Mouse (Mus musculus): ENCODE measurements at regions not wholly inside any gene's neighbourhood (a gene's known extent, or its start where the extent isn't known, plus 50 kb on each side); places are given as distances from the start of the nearest gene placed in this dataset.
"Not testable (repeated sequence)": the region's sequence is repeated elsewhere in the genome, so short reads cannot be mapped to it uniquely, and the experiment has no call there.

- no peak for DNase-seq (ENCODE audit: extremely low spot score, low spot score)
- WGBS, result 78% methylated on average over 6 of the region's 6 CpGs
- no peaks in the 10 kb centered on the region for H3K27me3 ChIP-seq (ENCODE audit: poor library complexity, severe bottlenecking)
- no peak overlapping the region for H3K4me3 ChIP-seq
- H3K36me3 ChIP-seq (replicated peaks), result no peaks in the 10 kb centered on the region
- no peaks in the 10 kb centered on the region for H3K9me3 ChIP-seq
- peaks cover 12% of the 10 kb centered on the region for H3K4me1 ChIP-seq
- 0 out of 2 replicates have a peak overlapping the region, but pooled peaks have one; percentile 44 for H3K27ac ChIP-seq
Observed at GRCm38 (mm10) chr1:177346540-177346939, 88.5 kb upstream of the Akt3 start.

GRCm38 (mm10) chr1:177345540-177345939 is 87.5 kb upstream of the Akt3 start:
- no peak overlapping the region for H3K27ac ChIP-seq
- H3K36me3 ChIP-seq (replicated peaks), result no peaks in the 10 kb centered on the region
- no peak overlapping the region for H3K4me3 ChIP-seq
- no peaks in the 10 kb centered on the region for H3K27me3 ChIP-seq (ENCODE audit: poor library complexity, severe bottlenecking)
- WGBS, result 92% methylated on average over 6 of the region's 6 CpGs
- DNase-seq (ENCODE audit: extremely low spot score, low spot score), result no peak
- H3K9me3 ChIP-seq, result no peaks in the 10 kb centered on the region
- peaks cover 12% of the 10 kb centered on the region for H3K4me1 ChIP-seq

- no peaks in the 10 kb centered on the region for H3K27me3 ChIP-seq (ENCODE audit: poor library complexity, severe bottlenecking)
- WGBS, result 82% methylated on average over 4 of the region's 4 CpGs
- peaks cover 26% of the 10 kb centered on the region for H3K4me1 ChIP-seq
- no peak for DNase-seq (ENCODE audit: extremely low spot score, low spot score)
- H3K36me3 ChIP-seq (replicated peaks), result no peaks in the 10 kb centered on the region
- H3K4me3 ChIP-seq, result no peak overlapping the region
- no peak overlapping the region for H3K27ac ChIP-seq
- H3K9me3 ChIP-seq, result no peaks in the 10 kb centered on the region
Observed at GRCm38 (mm10) chr1:177343949-177344348, 85.9 kb upstream of the Akt3 start.

GRCm38 (mm10) chr1:177343121-177343520 is 85.1 kb upstream of the Akt3 start:
- DNase-seq (ENCODE audit: extremely low spot score, low spot score), result no peak

GRCm38 (mm10) chr1:177340232-177340631 is 82.2 kb upstream of the Akt3 start:
- Histone ChIP-seq H3K9me3 (no peaks in the 10 kb centered on the region), H3K4me1 (peaks cover 34% of the 10 kb centered on the region), H3K36me3 (replicated peaks) (no peaks in the 10 kb centered on the region), H3K4me3 (no peak overlapping the region), H3K27ac (peak overlapping the region; percentile 58), H3K27me3 (ENCODE audit: poor library complexity, severe bottlenecking) (no peaks in the 10 kb centered on the region)
- WGBS, result 80% methylated on average over 3 of the region's 3 CpGs
- no peak for DNase-seq (ENCODE audit: extremely low spot score, low spot score)

More at GRCm38 (mm10) chr1:177343121-177343520, 85.1 kb upstream of the Akt3 start:
- Histone ChIP-seq H3K27ac (no peak overlapping the region), H3K4me1 (peaks cover 34% of the 10 kb centered on the region), H3K36me3 (replicated peaks) (no peaks in the 10 kb centered on the region), H3K27me3 (ENCODE audit: poor library complexity, severe bottlenecking) (no peaks in the 10 kb centered on the region), H3K9me3 (no peaks in the 10 kb centered on the region), H3K4me3 (no peak overlapping the region)
- 77% methylated on average over 6 of the region's 6 CpGs for WGBS

GRCm38 (mm10) chr1:177339207-177339787 is 81.3 kb upstream of the Akt3 start:
- Histone ChIP-seq H3K27ac (peak overlapping the region; percentile 94), H3K4me1 (peaks cover 34% of the 10 kb centered on the region), H3K4me3 (peak overlapping the region; percentile 51)
- not testable (repeated sequence) for H3K9me3 ChIP-seq; DNase-seq (ENCODE audit: extremely low spot score, low spot score); H3K27me3 ChIP-seq (ENCODE audit: poor library complexity, severe bottlenecking); H3K36me3 ChIP-seq (replicated peaks)
- WGBS, result 61% methylated on average over 12 of the region's 13 CpGs

GRCm38 (mm10) chr1:177338466-177339206 is 80.6 kb upstream of the Akt3 start:
- peak; percentile 85 for DNase-seq (ENCODE audit: extremely low spot score, low spot score)
- no peaks in the 10 kb centered on the region for H3K27me3 ChIP-seq (ENCODE audit: poor library complexity, severe bottlenecking)
- peak overlapping the region; percentile 94 for H3K27ac ChIP-seq
- no peaks in the 10 kb centered on the region for H3K9me3 ChIP-seq
- H3K36me3 ChIP-seq (replicated peaks), result no peaks in the 10 kb centered on the region
- peaks cover 34% of the 10 kb centered on the region for H3K4me1 ChIP-seq
- 3% methylated on average over 32 of the region's 32 CpGs for WGBS
- peak overlapping the region; percentile 51 for H3K4me3 ChIP-seq

GRCm38 (mm10) chr1:177337756-177338155 is 79.8 kb upstream of the Akt3 start:
- no peaks in the 10 kb centered on the region for H3K27me3 ChIP-seq (ENCODE audit: poor library complexity, severe bottlenecking)

GRCm38 (mm10) chr1:177337141-177337540 is 79.1 kb upstream of the Akt3 start:
- peak overlapping the region; percentile 94 for H3K27ac ChIP-seq
- H3K4me1 ChIP-seq, result peaks cover 34% of the 10 kb centered on the region
- no peaks in the 10 kb centered on the region for H3K36me3 ChIP-seq (replicated peaks)
- 87% methylated on average over 4 of the region's 4 CpGs for WGBS
- no peak for DNase-seq (ENCODE audit: extremely low spot score, low spot score)
- H3K27me3 ChIP-seq (ENCODE audit: poor library complexity, severe bottlenecking), result no peaks in the 10 kb centered on the region
- H3K9me3 ChIP-seq, result no peaks in the 10 kb centered on the region
- H3K4me3 ChIP-seq, result no peak overlapping the region

More at GRCm38 (mm10) chr1:177337756-177338155, 79.8 kb upstream of the Akt3 start:
- no peaks in the 10 kb centered on the region for H3K36me3 ChIP-seq (replicated peaks)
- H3K4me1 ChIP-seq, result peaks cover 34% of the 10 kb centered on the region
- H3K9me3 ChIP-seq, result no peaks in the 10 kb centered on the region
- peak overlapping the region; percentile 94 for H3K27ac ChIP-seq
- DNase-seq (ENCODE audit: extremely low spot score, low spot score), result no peak
- no peak overlapping the region for H3K4me3 ChIP-seq

GRCm38 (mm10) chr1:177336436-177336835 is 78.4 kb upstream of the Akt3 start:
- H3K36me3 ChIP-seq (replicated peaks), result no peaks in the 10 kb centered on the region
- no peak for DNase-seq (ENCODE audit: extremely low spot score, low spot score)
- H3K27me3 ChIP-seq (ENCODE audit: poor library complexity, severe bottlenecking), result no peaks in the 10 kb centered on the region
- H3K4me1 ChIP-seq, result peaks cover 34% of the 10 kb centered on the region
- 92% methylated on average over 2 of the region's 2 CpGs for WGBS
- no peaks in the 10 kb centered on the region for H3K9me3 ChIP-seq
- no peak overlapping the region for H3K27ac ChIP-seq
- no peak overlapping the region for H3K4me3 ChIP-seq

GRCm38 (mm10) chr1:177335961-177336360 is 78.0 kb upstream of the Akt3 start:
- no peaks in the 10 kb centered on the region for H3K9me3 ChIP-seq
- H3K27ac ChIP-seq, result no peak overlapping the region
- H3K4me3 ChIP-seq, result no peak overlapping the region
- WGBS, result 93% methylated on average over 6 of the region's 6 CpGs
- peaks cover 34% of the 10 kb centered on the region for H3K4me1 ChIP-seq
- no peaks in the 10 kb centered on the region for H3K36me3 ChIP-seq (replicated peaks)
- no peaks in the 10 kb centered on the region for H3K27me3 ChIP-seq (ENCODE audit: poor library complexity, severe bottlenecking)
- DNase-seq (ENCODE audit: extremely low spot score, low spot score), result no peak

GRCm38 (mm10) chr1:177323366-177323765 is 65.4 kb upstream of the Akt3 start:
- Histone ChIP-seq H3K27ac (peak overlapping the region; percentile 93), H3K9me3 (no peaks in the 10 kb centered on the region), H3K27me3 (ENCODE audit: poor library complexity, severe bottlenecking) (no peaks in the 10 kb centered on the region), H3K36me3 (replicated peaks) (no peaks in the 10 kb centered on the region), H3K4me3 (peak overlapping the region; percentile 62), H3K4me1 (peaks cover 24% of the 10 kb centered on the region)
- WGBS, result 42% methylated on average over 4 of the region's 4 CpGs
- DNase-seq (ENCODE audit: extremely low spot score, low spot score), result no peak

- Histone ChIP-seq H3K27ac (peak overlapping the region; percentile 93), H3K36me3 (replicated peaks) (no peaks in the 10 kb centered on the region), H3K27me3 (ENCODE audit: poor library complexity, severe bottlenecking) (no peaks in the 10 kb centered on the region), H3K4me3 (peak overlapping the region; percentile 62), H3K4me1 (peaks cover 24% of the 10 kb centered on the region), H3K9me3 (no peaks in the 10 kb centered on the region)
- under 1% methylated on average over 40 of the region's 40 CpGs for WGBS
- DNase-seq (ENCODE audit: extremely low spot score, low spot score), result peak; percentile 77
Observed at GRCm38 (mm10) chr1:177322745-177323299, 64.8 kb upstream of the Akt3 start.
